Mouse (Mus musculus) midbrain, embryonic 16.5 days (tissue): ENCODE measurements around the gene Perm1. TPM values are rescaled to one million over a fixed set of nuclear protein-coding genes. Genes with fewer than 3 reads are reported as not detected.

Experiments
- ATAC-seq: fragments of 200-750 bp; cut with Nextera tagmentation; 2 replicates; pipeline ENCODE4 v1.8.0; 2017; ENCODE audit warnings: moderate TSS enrichment
- H3K27ac ChIP-seq: fragments of 300-500 bp; sonication (generic); 2 replicates; pipeline ENCODE4 v1.5.1; 2014; ENCODE audit warnings: mild to moderate bottlenecking, low read length, mixed read lengths
- H3K27me3 ChIP-seq: fragments of 300-500 bp; sonication (generic); 2 replicates; pipeline ENCODE4 v1.6.1; 2014; ENCODE audit warnings: low read depth, low read length, mixed read lengths; ENCODE audit not compliant: control insufficient read depth, insufficient read depth
- H3K36me3 ChIP-seq: fragments of 300-500 bp; sonication (generic); 2 replicates; pipeline ENCODE4 v1.6.1; 2014; ENCODE audit warnings: mild to moderate bottlenecking, low read length, moderate library complexity, mixed read lengths; ENCODE audit not compliant: control insufficient read depth, insufficient read depth
- H3K4me1 ChIP-seq: fragments of 300-500 bp; sonication (generic); 2 replicates; pipeline ENCODE4 v1.6.1; 2014; ENCODE audit warnings: mild to moderate bottlenecking, low read length, mixed read lengths; ENCODE audit not compliant: control insufficient read depth, insufficient read depth
- H3K4me2 ChIP-seq: fragments of 300-500 bp; sonication (generic); 2 replicates; pipeline ENCODE4 v1.6.1; 2014; ENCODE audit warnings: mild to moderate bottlenecking, low read length, mixed read lengths
- H3K4me3 ChIP-seq: fragments of 300-500 bp; sonication (generic); 2 replicates; pipeline ENCODE4 v1.5.1; 2014; ENCODE audit warnings: low read depth, mild to moderate bottlenecking, low read length, moderate library complexity, mixed read lengths
- H3K9ac ChIP-seq: fragments of 300-500 bp; sonication (generic); 2 replicates; pipeline ENCODE4 v1.6.1; 2014; ENCODE audit warnings: low read depth, low read length, mixed read lengths
- H3K9me3 ChIP-seq: fragments of 300-500 bp; sonication (generic); replicated peaks from 2 replicates; pipeline ENCODE4 v1.6.1; 2014; ENCODE audit warnings: mild to moderate bottlenecking, low read length, mixed read lengths; ENCODE audit not compliant: control insufficient read depth, poor library complexity, severe bottlenecking
- WGBS: fragments of 180-500 bp; shearing (Covaris S2); extraction: QIAGEN DNeasy Blood & Tissue Kit; methylation state at CpG from one replicate; pipeline ENCODE4 v1.1.7; 2014; 5-methylcytosine and 5-hydroxymethylcytosine counted together
- microRNA-seq: library from miRNA; unstranded; fragments of <30 nt; microRNA quantifications from one replicate; pipeline ENCODE4, GENCODE M21; 2017
- polyA plus RNA-seq: library from polyadenylated mRNA; unstranded; fragments of >200 nt; fragmentation: Nextera tagmentation; extraction: Ambion mirVana; gene quantifications from 2 replicates; pipeline ENCODE4 v1.2.1, GENCODE M21; 2015

Gene Perm1
- polyA plus RNA-seq, 1 experiment from 2014 or later, result 2.7 TPM

DNA sequence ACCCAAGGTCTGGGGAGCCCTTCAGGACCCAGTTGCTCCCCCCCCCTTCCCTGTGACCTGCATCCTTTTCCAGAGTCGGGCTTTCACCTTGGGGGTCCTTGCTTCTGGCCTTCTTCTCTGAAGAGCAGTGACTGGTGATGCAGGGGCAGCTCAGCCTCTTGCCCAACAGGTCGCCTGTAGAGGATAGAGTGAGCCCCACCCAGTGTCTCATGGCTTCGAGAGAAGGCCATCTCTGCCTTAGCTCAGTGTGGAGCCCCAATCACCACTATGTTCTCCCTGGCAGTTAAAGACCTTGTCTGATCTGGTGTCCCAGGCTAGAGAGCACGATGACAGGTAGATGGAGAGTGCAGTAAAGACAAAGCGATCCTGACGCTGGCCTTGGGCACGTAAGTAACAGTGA, 36.5 kb downstream of the Perm1 start:
- Histone ChIP-seq H3K4me3 (no peak overlapping the region), H3K36me3 (peaks cover 11% of the 10 kb centered on the region), H3K9me3 (no peaks in the 10 kb centered on the region), H3K27me3 (peaks cover 6% of the 10 kb centered on the region; the same call in 1 of the 2 replicates), H3K4me2 (no peak overlapping the region), H3K27ac (peak overlapping the region; percentile 54), H3K9ac (no peak overlapping the region), H3K4me1 (peaks cover 14% of the 10 kb centered on the region; the same call in 1 of the 2 replicates)
- ATAC-seq, result 0 out of 2 replicates have a peak, but pooled peaks have one; percentile 9
- 26% methylated on average over 7 of the region's 7 CpGs for WGBS

DNA sequence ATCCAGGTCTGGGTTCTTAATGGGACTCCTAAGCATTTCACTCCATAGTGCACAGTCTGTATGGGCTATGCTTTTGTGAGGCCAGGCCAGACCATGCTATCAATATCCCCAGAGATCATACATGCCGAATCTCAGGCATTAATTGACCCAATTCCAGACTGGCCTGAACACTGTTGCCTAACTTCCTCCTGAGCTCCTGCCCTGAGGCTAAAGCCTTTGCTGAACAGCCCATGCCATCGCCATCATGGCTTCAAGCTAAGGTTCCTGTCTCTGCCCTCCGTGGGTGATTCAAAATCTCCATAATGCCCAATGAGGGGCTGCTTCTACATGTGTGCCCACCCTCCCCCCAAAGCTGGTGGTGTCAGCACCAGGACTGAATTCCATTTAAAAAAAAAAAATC, 37.0 kb downstream of the Perm1 start:
- Histone ChIP-seq H3K27ac (peak overlapping the region; percentile 54; the same call in 1 of the 2 replicates), H3K4me2 (no peak overlapping the region), H3K36me3 (peaks cover 8% of the 10 kb centered on the region), H3K4me1 (peaks cover 14% of the 10 kb centered on the region; the same call in 1 of the 2 replicates), H3K4me3 (no peak overlapping the region), H3K9me3 (no peaks in the 10 kb centered on the region), H3K9ac (0 out of 2 replicates have a peak overlapping the region, but pooled peaks have one; percentile 3), H3K27me3 (peaks cover 6% of the 10 kb centered on the region; the same call in 1 of the 2 replicates)
- WGBS, result 23% methylated on average over 3 of the region's 3 CpGs
- 0 out of 2 replicates have a peak, but pooled peaks have one; percentile 9 for ATAC-seq

GRCm38 (mm10) chr4:156253043-156253442, 37.4 kb downstream of the Perm1 start:
- WGBS, result 35% methylated on average over 7 of the region's 7 CpGs
- no peak overlapping the region for H3K4me3 ChIP-seq
- peaks cover 14% of the 10 kb centered on the region; the same call in 1 of the 2 replicates for H3K4me1 ChIP-seq
- H3K4me2 ChIP-seq, result no peak overlapping the region
- H3K27me3 ChIP-seq, result peaks cover 6% of the 10 kb centered on the region; the same call in 1 of the 2 replicates
- H3K27ac ChIP-seq, result 0 out of 2 replicates have a peak overlapping the region, but pooled peaks have one; percentile 38
- no peaks in the 10 kb centered on the region for H3K9me3 ChIP-seq
- no peak for ATAC-seq
- 0 out of 2 replicates have a peak overlapping the region, but pooled peaks have one; percentile 3 for H3K9ac ChIP-seq
- peaks cover 4% of the 10 kb centered on the region for H3K36me3 ChIP-seq

- Histone ChIP-seq H3K36me3 (no peaks in the 10 kb centered on the region), H3K4me2 (peak overlapping the region; percentile 38), H3K9ac (peak overlapping the region; percentile 38; the same call in 1 of the 2 replicates), H3K9me3 (no peaks in the 10 kb centered on the region), H3K27me3 (peaks cover 6% of the 10 kb centered on the region; the same call in 1 of the 2 replicates), H3K4me1 (peaks cover 14% of the 10 kb centered on the region; the same call in 1 of the 2 replicates), H3K27ac (no peak overlapping the region), H3K4me3 (peak overlapping the region; percentile 13)
- 2% methylated on average over 30 of the region's 30 CpGs for WGBS
- peak; percentile 36; the same call in 1 of the 2 replicates for ATAC-seq
These were observed 38.9 kb downstream of the Perm1 start for GRCm38 (mm10) chr4:156254361-156255077.

GRCm38 (mm10) chr4:156255078-156255839, 39.6 kb downstream of the Perm1 start, which contains the start of gene Samd11:
Gene Samd11, minus strand, starts transcription at chr4:156255657.
- Histone ChIP-seq H3K9ac (peak within 1 kb of the TSS; percentile 38; the same call in 1 of the 2 replicates), H3K4me2 (peak within 1 kb of the TSS; percentile 38), H3K27me3 (peaks cover 6% of the 10 kb centered on the region; the same call in 1 of the 2 replicates), H3K9me3 (no peaks in the 10 kb centered on the region), H3K4me1 (peaks cover 14% of the 10 kb centered on the region; the same call in 1 of the 2 replicates), H3K36me3 (no peaks in the 10 kb centered on the region), H3K4me3 (peak within 1 kb of the TSS; percentile 13), H3K27ac (no peak within 1 kb of the TSS)
- 4% methylated on average over 26 of the region's 26 CpGs for WGBS
- peak; percentile 37; the same call in 1 of the 2 replicates for ATAC-seq

Small RNAs within 50 kb of the gene (microRNA-seq; reads per million reads assigned to microRNA genes)
- gene Mir7658, result 3.3 reads per million, percentile 16 among the genes with 10 or more reads in this experiment

Other genes with a start within 250 kb of the Perm1 start
- gene B3galt6, start 223.2 kb upstream of the Perm1 start, polyA plus RNA-seq, result 37.8 and 41.0 TPM in 2 replicates
- 112 and 114 TPM in 2 replicates for gene Sdf4, start 223.0 kb upstream of the Perm1 start, polyA plus RNA-seq
- 0.91 TPM in 1 of 2 replicates, not detected in the other for gene Tnfrsf4, start 202.0 kb upstream of the Perm1 start, polyA plus RNA-seq
- 2.0 and 2.4 TPM in 2 replicates for gene Tnfrsf18, start 189.7 kb upstream of the Perm1 start, polyA plus RNA-seq
- gene Ttll10, start 156.5 kb upstream of the Perm1 start, polyA plus RNA-seq, result not detected in 2 replicates
- 34.3 and 38.6 TPM in 2 replicates for gene 9430015G10Rik, start 105.9 kb upstream of the Perm1 start, polyA plus RNA-seq
- 0.54 and 0.75 TPM in 2 replicates for gene Rnf223, start 85.4 kb upstream of the Perm1 start, polyA plus RNA-seq
- gene Agrn, start 18.4 kb upstream of the Perm1 start, polyA plus RNA-seq, result 126 and 129 TPM in 2 replicates
- gene Isg15, start 15.1 kb upstream of the Perm1 start, polyA plus RNA-seq, result 1.2 and 1.4 TPM in 2 replicates
- 3.7 and 4.2 TPM in 2 replicates for gene AW011738, start 12.6 kb upstream of the Perm1 start, polyA plus RNA-seq
- gene Plekhn1, start 19.0 kb downstream of the Perm1 start, polyA plus RNA-seq, result 26.8 and 26.9 TPM in 2 replicates
- 48.6 and 50.9 TPM in 2 replicates for gene Noc2l, start 20.1 kb downstream of the Perm1 start, polyA plus RNA-seq
- gene Samd11, start 39.8 kb downstream of the Perm1 start, polyA plus RNA-seq, result 4.4 and 4.9 TPM in 2 replicates
- not detected in 2 replicates for gene Vmn2r-ps159, start 115.2 kb downstream of the Perm1 start, polyA plus RNA-seq